Mouse (Mus musculus) kidney, postnatal 14 days (tissue): ENCODE results near the gene Ell.

Experiments
- DNase-seq: peaks from one replicate; pipeline ENCODE4 v3.0.0; 2022; ENCODE audit warnings: mixed read lengths

Ell gene

DNA sequence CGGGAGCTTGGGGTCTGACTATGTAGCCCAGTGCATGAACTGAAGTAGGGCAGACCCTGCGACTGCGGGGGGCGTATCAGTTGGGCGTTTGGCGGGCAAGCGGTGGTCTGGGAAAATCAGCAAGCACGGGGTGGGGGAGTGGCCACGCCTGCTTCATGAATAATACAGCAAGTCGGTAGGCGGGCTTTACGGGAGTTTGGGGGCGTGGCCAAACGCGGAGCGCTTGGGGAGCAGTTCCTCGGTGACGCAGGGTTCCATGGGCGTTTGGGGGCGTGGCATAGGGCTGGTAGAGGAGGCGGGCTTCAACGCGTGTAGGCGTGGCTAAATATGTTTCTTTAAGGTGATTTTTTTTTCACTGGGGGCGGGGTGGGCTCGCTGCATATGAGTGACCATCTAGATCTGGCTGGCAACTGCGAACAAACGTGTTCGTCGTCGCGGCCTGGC is 602 bp upstream of the Ell start:
- DNase-seq: peak; percentile 100

DNA sequence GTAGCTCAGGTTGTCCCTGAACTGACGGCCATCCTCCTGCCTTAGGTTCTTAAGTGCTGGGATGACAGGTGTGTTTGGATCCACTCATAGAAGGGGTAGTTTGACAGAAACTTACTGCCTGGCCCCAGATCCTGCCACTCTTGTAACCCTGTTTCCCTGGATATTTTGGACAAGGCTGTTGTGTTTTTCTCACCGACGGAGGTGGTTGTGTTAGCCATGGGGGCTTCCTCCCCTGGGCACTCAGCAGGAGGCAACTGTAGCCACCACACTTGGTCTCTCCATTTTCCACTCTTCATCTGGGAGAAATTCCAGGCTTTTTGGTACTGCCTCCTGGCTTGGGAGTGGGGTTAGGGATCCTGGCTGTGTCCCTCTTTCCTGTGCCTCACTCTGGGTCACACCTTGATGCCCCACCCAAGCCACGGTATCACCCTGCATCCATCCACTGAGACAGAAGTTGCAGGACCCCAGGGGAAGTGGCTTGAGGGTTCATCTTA is 803 bp downstream of the Ell start:
- no peak for DNase-seq

DNA sequence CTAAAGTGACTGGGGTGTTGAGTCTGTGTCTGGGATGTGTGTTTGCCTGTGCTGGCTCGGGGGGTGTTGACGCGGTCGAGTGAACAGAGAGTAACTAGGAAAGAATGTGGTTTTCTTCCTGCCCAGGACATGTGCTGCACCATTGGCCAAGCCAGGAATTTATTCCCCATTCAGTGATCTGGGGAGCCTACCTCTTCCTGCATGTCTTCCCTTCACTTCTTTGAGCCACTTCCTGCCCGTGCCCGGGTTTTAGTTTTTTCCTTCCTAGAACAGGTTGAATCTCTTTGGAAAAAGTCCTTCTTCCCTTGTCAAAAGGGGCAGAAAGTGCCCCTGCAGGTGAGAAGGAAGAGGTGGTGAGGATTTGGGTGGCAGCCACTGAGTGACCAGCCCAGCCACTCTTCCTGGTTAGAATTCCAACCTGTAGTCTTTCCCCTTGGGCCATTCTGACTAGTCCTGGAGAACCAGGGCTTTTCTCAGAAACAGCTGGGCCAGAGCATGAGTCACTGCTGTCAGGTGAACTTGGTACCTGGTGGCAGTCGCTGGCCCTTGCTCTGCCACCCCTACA is 1.3 kb downstream of the Ell start:
- DNase-seq: peak; percentile 64

DNA sequence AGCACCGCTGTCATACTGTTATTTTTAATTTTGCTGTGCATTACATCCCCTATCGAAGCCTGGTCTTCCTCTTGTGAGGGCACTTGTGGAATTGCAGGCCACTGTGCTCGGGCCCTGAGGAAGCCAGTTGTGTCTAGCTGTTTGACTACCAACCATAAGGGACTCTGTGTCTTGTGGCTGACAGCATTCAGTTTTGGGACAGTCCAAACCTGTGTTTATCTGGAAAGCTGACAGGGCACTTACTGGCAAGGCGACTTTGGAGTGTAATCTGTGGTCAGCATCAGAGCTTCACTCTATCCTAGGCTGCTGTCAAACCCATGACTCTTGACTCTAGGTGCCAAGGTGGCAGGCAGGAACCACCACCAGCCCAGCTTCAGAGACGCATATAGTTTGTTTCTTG is 1.8 kb downstream of the Ell start:
- DNase-seq: no peak

DNA sequence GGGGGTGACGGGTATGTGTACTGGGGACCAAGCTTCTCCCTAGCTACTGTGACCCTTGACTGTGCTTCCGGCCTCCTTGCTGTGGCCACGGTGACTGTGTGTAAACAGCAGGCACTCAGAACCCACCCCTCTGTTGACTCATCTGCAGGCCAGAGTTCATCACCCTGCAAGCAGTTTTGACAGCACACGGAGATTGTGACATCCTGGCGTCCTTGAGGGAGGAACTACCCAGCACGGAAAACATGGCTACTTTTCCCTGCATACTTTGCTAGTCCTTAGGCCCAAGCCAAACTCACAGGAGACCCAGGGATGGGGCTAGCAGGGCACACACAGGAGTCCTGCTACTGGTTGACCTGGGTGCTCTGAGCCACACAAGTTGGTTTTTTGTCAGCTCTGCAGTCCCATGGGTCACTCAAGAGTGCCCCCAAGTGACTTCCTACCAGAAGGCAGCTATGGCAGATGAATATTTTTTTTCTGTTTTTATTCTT is 5.0 kb downstream of the Ell start:
- peak; percentile 54 for DNase-seq

DNA sequence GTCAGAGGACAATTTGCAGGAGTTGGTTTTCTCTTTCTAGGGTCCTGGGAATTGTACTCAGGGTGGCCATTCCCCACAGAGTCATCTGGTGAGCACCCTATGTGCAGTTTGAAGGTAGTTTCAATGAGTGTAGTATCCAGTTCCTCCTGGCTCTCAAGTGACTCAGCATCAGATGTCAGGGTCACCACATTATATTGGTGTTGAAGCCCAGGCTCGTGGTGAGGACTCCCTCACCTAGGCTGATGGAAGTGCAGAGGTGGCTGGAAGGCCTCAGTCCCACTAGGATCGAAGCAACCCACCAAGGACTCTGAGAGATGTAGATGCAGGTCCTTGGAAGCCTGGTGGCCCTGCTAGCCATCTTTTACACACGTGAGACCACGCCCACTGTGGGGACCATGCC is 7.2 kb downstream of the Ell start:
- no peak for DNase-seq

DNA sequence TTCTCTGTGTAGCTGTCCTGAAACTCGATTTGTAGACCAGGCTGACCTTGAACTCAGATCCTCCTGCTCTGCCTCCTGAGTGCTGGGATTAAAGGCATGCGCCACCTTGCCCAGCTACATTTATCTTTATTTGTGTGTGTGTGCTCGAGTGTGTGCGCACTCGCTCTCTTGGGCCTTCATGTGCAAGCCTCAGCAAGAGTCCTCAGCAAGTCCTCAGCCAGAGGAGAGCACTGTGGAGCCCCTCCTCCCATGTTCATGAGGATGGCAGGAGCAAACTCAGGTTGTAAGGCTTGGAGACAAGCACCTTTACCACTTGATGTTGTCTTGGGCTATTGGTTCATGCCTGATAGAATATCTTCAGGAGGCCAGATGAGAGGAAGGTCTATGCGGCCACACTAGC is 8.5 kb downstream of the Ell start:
- DNase-seq: no peak

DNA sequence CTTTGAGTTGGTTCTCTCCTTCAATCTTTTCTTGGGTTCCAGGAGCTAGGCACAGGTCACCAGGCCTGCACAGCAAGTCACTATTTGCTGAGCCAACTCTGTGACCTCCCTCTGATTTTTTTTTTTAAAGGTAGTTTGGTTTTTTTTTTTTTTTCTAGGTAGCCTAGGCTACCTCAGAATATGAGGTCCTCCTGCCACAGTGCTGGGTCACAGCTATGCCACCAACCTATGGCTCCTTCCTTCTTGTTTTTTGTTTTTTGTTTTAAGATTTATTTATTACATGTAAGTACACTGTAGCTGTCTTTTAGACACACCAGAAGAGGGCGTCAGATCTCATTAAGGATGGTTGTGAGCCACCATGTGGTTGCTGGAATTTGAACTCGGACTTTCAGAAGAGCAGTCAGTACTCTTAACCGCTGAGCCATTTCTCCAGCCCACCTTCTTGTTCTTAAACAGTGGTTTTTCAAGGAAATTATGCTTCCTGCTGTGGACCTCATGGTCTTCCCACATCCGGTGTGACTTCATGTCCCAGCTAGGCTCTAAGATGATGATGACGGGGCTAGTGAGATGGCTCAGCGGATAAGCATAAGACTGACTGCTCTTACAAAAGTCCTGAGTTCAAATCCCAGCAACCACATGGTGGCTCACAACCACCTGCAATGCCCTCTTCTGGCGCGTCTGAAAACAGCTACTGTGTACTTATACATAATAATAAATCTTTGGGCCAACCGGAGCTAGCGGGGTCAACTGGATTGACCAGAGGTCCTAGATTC is 10.3 kb downstream of the Ell start:
- no peak for DNase-seq

DNA sequence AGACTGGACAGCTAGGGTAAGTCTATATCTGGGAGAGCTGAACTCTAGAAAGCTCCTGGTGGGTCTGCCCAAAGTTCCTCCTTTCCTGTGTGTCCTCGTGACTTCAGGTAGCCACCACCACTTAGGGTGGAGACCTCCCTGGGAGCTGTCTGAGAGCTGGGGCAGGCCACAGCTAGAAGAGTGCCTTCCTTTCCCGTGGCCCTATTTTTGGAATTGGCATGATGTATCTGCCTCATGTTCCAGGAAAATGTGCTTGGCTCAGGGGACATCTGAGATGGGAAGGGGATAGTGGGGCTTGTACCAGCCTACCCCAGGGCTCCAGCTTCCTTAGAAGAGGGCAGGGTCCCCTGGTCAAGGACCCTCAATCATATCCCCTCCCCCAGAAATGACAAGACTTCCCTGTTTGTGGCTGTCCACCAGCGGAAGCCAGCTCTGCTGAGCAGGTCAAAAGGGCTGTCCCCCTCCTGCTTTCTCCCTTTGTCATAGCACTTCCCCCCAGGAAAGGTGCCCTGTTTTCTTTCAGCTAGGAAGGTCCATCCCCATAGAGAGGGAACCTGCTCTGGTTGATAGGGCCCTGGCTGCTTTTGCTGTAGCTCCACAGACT is 12.4 kb downstream of the Ell start:
- DNase-seq: no peak

DNA sequence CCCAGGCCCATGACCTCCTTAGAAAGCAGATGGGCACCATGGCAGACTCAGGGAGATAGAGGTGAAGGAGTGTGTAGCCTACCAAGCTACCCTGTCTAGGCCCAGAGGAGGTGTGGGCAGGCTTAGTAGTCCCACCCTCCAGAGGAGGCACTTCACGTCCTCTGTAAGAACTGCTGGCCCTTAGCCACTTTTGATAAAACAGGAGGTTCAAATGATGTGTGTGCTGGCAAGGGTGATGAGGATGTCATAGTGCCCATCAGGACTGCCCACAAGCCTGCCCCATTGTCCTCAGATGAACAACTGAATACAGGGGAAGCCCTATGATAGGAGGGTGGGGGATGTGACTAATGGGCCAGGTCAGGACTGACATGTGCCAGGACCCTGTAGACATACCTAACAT is 13.6 kb downstream of the Ell start:
- no peak for DNase-seq

DNA sequence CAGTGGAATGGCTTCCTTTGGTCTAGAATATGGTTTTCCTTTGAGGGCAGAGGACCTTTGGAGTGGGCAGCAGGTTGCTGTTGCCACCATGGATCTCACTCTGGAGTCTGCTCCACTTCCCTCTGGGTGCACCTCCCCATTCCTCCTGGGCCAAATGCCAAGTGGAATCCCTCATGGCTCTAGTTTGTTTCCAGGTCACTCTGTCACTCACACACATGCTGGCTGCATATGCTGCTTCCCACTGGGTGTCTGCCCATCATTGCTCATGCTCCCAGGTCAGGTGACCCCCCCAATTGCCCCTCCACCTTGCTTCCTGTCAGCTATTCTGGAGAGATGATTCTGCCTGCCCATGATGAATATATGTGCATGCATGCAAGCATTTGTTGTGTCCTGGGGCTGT is 14.5 kb downstream of the Ell start:
- DNase-seq: peak; percentile 84

DNA sequence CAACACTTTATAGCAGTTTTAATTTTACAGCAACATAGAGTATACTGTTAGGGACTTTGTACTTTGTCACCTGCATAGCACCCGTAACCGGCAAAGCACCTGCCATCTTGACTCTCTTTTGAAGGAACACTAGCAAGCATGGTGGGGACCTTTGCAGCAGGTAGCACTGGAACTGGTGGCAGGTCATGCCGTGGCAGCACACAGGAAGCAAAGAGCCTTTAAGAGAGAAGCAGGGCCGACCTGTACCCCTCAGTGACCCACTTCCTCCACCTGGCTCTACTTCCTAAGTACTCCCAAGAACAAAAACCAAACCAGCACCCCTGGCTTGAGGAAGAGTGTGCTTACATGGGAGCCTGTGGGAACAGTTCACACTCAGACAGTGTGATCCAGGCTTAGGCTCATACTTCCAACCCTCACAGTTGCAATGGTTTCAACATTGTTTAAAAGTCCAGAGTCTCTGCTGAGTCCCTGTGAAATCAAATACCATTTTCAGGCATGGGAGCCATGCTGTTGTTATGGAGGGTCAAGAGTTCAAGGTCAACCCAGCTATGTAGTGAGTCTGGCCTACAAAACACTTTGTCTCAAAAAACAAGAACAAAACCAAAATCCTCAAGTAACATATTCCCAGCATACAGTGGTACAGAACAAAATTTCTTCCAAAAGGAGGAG is 16.0 kb downstream of the Ell start:
- DNase-seq: no peak

DNA sequence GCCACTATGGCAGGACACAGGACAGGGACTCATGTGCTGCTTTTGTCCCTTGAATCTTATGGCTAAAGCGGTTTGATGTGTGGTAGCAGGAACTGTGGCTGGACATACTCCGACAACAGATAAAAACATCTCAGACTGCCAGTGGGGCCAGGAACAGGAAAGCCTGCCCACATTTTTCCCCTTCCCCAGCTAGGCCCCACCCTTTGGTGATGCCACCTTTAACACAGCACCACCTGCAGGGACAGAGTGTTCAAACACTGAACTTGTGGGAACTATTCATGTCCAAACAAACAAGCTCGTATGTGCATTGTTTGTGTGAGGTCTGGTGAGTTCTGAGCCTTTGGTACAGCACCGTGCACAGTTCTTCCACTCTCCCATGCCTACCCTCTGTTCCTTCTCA is 19.1 kb downstream of the Ell start:
- DNase-seq: peak; percentile 46

DNA sequence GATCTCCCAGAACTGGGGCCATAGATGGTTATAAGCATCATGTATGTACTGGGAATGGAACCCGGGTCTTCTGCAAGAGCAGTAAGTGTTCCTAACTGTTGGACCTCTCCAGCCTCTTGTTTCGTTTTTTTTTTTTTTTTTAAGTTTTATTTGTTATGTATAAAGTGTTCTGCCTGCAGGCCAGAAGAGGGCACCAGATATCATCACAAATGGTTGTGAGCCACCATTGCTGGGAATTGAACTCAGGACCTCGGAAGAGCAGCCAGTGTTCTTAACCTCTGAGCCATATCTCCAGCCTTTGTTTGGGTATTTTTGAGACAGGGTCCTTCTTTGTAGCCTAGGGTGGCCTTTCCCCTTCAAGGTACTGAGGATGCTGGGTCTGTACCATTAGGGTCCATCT is 19.7 kb downstream of the Ell start:
- no peak for DNase-seq

DNA sequence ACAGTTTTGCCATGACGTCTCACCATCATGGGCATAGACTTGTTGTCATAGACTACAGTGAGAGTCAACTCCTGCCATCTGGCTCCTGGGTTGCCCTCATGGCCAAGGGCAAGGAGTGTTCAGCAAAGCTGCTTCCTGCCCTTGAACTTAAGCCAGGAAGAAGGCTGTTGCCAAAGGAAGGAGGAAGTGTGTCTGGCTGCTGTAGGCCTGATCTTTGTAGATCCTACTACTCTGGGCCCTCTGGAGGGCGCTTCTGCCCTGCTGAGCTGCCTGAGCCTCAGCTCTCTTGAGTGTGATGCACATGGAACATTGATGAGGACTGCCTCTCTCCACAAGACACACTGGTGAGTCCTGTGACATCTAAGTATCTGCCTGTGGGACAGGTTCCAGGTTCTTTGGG is 20.8 kb downstream of the Ell start:
- DNase-seq: peak; percentile 86

DNA sequence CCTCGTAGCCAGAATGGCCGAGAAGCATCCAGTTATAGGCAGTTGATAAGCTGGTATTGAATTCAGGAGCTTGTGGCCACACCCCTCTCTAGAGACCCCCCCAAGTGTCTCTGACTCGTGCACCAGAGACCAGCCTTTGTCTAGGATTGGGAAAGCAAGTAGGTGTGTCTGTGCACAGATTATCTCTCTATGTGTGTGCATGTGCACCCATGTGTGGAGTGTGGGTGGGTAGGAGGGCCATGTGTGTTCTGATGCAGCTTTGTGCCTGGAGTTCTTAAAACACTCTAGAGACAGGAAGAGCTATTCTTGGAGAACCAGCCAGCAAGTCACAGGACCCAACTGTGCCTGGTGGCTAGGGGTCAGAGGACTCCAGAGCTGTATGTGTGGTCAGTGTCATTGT is 21.3 kb downstream of the Ell start:
- no peak for DNase-seq

DNA sequence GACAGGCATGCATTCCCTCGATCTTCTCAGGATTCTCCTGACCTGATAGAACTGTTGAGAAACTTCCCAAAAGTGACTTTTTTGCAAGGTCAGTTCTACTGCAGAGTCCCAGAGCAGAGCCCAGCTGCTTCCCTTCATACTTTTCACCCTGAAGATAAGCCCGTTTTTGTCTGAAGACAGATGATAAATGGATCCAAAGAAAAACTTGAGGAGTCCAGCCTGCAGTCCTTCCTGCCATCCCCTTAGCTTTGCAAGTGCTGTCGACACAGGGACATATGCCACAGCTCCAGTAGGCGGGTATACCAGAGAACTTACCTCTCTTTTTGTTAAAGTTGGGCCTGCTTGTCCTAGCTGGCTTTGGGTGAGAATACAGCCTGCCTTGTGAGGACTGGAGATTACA is 22.1 kb downstream of the Ell start:
- DNase-seq: no peak

DNA sequence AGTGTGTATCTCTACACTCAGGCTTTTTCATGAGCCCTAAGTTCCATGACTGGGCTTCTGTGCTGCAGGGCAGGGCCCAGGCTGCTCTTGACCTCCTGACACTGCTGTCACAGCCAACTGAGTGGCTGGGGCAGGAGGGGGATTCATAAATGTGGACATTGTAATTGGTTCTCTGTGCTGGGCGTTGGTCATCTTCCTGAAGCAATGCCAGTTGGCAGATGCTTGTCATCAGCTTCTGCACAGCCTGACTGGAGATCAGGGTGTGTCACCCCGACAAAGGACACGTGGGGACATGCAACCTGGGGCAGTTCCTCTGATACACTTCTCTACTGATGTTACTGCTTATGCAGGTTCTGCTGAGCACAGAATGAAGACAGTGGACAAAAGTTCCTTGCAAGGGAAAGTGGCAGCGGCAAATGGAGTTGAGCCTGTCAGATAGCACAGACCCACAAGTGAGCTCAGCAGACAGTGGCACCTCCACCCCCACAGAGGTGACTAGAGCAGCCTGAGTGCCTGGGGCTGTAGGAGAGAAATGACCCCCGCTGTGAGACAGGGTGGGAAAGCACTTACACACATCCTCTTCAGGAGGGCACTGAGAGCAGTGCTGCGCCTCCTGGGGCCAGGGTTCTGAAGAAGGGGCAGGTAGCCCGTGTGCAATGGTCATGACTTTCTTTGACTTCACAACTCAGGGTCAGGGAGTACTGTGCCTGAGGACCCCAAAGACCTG is 22.7 kb downstream of the Ell start:
- peak; percentile 69 for DNase-seq

DNA sequence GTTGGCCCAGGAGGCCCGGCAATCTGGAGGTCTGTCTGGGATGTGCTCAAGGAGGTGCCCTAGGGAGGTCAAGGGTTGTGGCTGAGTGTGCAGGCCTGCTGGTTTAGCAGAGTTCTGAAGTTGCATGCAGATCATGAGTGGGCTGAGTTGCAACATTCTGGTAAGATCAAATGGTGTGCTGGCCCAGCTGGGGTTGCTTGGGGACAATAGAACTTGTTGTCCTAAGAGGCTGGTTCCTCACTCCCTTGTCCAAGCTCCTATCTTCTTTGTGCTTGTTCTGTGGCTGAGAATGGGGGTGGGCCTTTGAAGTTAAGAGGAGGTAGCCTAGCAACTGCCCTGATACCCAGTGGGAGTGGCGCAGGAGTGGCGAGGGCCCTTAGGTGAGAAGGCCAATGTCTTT is 23.5 kb downstream of the Ell start:
- DNase-seq: no peak

DNA sequence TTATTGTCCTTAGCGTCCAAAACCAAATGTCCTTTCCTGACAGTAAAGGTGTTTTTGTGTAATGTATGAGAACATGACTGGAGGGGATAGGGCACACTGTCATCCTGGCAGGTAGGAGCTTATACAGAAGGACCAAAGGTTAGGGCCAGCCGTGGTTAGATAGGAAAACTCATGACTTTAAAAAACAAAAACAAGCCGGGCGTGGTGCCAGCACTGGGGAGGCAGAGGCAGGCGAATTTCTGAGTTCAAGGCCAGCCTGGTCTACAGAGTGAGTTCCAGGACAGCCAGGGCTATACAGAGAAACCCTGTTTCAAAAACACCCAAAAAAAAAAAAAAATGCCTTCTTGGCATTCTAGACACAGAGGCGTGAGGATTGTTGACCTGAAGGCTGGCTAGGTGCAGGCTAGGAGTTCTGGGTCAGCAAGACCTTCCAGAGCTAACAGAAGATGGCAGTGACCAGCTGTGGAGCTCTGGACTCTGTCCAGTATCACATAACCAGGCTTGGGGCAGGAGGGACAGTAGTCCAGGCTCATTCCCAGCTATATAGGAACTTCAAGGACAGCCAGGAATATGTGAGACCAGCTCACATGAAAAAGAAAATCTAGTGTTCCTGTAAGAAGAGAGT is 24.6 kb downstream of the Ell start:
- DNase-seq: no peak

DNA sequence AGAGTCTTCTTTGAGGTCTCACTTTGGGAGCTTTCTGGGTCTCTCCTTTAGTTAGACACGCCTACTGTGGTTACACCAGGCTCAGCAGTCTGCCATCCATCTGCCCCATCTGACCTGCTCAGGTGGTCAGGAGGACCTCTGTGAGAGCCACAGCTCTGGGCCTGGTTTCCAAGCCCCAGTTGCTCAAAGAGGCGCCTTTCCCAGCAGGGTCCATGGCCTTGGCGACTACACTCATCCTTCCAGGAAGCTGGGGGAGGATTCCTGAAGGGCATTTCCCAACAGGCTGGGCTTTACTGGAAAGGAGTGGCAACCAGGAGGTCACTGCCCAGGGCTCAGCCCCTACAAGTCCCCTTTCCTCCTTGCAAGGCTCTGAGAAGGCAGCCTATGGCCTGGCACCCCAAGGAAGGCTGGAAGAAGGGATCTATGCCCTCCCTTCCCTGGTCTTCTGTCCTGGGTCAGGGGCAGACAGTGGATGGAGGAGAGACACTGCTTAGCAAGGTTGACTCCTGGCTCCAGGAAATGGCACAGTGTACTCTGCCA is 25.5 kb downstream of the Ell start:
- no peak for DNase-seq

DNA sequence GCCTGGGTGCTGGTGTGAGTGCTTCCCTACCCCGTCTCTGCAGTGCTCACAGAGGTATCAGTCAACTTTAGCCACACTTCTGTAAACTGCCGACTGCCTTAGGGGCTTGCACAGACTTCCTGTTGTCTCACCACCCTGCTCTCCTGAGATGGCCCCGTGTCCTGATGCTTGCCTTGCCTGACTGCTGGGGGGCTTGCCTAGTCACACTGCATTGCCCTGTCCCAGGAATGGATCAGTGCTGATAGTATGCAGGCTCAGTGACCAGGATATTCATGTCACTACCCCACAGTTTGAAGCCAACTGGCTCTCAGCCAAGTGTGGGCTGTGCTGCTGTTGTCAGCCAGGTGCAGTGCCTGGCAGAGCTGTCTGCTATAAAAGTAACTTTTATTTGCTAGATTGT is 26.3 kb downstream of the Ell start:
- peak; percentile 75 for DNase-seq
